Mouse (Mus musculus) embryo, embryonic 11.5 days (tissue): Measurements from ENCODE around the gene Was.
"Not testable (repeated sequence)": the region's sequence is repeated elsewhere in the genome, so short reads cannot be mapped to it uniquely, and the experiment has no call there.

Source experiments
- DNase-seq: peaks from one replicate; pipeline ENCODE4 v3.0.0-alpha.2; 2012; ENCODE audit warnings: low read depth, low spot score

Gene Was

DNA sequence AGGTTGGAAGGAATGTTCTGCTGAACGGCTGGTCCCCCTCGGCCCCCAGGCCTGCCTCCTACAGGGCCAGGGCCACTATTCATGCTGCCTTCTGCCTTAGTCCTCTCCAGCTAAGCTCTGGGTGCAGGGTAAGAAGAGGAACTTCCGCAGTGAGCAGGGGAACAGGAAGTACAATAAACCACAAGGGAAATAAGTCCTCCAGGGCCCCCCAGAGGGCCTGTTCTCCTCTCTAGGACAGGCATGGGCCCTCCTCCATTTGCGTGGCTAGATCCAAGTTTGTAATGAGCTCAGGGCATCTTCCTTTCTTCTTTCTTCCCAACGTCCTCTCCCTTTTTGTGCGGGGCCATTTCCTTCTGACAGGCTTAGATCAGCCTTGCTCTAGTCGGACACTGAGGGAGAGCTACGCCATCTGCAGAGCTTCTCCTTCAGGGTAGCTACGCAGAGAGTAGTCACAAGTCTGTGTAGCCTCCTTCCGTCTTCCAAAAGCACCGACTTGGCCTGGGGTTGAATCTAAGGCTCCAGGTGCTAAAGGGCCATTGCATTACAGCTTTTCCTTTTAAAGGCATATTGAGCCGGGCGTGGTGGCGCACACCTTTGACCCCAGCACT lies at the start of gene Was:
Was (minus strand) TSS at position 153 of the 608 bp plus-strand sequence.
- DNase-seq = no peak

DNA sequence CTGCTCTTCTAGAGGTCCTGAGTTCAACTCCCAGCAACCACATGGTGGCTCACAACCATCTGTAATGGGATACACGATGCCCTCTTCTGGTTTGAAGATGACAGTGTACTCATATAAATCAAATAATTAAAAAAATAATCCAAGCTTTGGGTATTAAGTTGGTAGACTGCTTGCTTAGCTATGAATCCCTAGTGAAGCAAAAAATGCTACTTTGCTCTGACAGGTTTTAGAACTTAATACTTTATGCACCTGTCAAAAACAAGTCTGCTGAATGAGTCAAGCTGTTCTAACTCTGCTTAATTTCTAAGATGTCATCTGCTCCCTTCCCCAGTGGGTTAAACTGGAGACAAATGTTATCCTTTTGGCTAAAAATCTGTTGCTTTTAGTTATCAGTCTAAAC lies 49.2 kb upstream of the Was start:
- DNase-seq = no peak

DNA sequence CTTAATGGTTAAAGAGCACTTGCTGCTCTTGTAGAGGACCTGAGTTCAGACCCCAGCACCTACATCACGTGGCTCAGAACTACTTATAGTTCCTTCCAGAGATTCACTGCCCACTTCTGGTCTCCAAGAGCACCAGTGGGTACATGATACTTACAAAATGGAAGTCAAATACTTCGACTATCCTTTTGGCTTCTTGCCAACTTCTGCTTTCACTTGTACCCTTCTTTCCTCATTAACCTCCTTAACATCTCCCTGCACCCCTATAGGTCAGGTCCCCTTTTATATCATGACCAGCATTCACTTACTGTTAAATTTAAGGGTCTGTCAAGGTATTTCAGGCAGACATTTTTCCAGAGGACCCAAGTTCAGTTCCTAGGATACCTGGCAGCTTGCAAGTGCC lies 45.6 kb upstream of the Was start:
- DNase-seq = no peak

DNA sequence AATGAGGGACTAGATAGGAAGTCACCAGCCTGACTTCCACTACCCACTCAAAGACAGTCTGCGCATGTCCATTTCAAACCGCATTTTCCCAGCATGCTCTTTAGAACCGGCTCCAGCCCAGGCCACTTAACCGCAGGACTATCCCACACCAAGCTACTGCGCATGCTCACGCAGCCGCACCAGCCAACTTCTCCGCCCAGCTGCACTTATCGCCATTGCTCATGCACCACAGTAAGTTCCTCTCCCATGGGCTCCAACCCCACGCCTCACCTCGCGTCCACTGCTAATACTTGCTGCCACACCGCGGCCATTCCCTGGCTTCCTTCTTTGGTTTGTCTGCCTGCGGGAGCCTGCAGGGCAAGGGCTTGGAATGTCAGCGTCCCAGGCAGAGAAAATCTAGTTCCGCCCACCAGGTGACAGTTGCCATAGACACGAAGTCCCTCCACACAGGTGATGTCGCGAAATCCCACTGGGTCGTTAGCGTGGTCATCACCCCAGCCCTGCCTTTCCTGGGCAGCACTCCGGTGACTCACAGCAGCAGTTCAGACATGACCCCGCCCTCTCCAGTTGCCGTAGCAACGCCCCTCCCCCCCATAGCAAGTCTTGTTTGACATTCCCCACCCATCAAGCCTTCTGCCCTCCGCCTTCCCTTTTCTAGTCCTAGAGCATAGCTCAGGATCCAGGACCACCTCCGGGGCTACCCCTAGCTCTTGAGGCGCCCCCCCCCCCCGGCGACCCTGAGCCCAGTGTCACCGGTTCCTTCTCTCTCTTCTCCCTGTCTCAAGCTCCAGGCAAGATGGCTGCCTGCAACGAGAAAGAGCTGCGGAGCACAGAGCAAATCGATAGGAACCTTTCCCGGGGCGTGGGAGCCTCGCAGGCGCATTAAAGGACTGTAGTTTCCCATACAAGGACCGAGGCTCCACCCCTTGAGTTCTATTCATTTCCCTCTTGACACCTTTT lies 42.0 kb upstream of the Was start, which contains the start of gene Wdr13:
Wdr13 (minus strand) TSS at position 876 of the 960 bp plus-strand sequence.
- peak; percentile 73 for DNase-seq

DNA sequence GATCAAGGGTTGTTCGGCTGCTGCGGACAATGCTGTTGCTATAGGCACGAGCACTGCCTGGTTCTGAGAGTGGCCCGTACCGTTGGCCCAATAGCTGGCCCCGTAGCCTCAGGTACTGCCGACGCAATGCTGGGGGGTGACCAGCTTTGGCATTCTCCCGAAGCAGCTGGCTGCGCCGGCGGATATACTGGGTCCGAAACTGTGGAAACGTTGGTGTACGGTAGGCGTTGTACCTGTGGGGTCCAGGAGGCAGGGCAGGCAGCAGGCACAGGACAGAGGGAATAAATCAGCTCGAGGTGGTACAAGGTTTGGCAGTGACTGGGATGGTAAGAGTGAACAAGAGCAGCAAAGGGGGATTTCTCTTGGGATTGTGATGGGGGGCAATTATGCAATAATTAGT lies 41.1 kb upstream of the Was start:
- no peak for DNase-seq

DNA sequence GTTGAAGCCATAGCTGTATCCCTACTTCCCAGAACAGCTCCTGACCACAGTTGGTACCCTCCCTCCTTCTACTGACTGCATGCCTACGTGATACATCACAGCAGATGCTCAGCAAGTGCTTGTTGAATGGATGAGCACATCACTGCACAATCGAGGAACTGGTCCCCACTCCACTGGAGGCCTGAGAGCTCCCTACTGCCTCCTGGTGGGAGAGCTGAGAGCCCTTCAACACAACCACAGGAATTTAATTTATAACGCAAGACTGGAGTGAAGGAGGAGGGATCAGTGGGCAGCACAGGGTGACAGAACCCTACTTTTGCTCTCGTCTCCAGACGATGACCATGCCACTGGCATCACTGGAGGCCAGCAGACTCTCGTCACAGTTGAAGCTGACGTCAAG lies 34.9 kb upstream of the Was start:
- DNase-seq = no peak

DNA sequence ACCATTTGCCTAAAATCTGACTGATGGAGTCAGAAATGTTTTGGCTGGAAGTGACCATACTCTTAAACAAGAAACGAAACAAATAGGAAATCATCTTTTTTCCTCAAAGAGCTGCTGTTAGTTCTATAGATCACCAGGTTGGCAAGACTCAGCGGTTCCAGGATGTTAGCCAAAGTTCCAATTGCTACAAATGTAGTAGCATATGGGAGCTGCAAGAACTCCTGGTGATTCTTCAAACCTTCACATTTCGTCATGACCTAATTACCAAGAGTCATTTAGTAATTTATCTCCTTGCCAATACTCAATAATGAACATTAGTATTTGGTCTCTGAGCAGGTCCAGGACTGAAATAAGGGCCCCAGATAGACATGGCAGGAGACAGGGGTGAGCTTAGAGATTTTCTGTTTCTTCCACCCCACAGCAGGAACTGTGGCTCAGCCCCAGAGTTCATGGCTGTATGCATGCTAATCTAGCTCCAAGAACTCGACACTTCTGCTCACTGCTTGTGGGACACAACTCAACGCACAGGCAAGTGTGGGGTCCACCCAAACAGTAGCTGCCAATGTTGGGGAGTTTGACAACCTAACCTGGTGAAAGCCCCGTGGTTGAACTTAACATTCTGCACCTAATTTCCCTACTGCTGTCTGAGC lies 33.6 kb upstream of the Was start:
- DNase-seq = no peak

DNA sequence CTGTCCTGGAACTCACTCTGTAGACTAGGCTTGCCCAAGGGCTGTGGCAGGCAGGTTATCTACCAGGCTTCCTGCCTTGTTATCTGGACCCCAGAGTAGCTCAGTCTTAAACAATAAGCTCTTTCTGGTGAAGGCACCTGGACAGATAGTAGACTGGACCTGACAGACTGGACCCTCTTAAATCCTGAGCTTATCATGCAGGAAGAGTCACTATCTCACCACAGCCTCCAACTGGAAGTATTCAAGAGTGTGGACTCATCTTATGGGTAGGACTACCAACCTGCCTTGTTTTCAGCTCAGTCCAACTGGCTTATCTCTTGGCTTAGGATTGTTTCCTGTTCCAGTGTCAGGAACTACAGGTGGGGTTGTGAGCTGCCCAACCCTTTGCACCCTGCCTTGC lies 27.0 kb upstream of the Was start:
- DNase-seq = no peak

DNA sequence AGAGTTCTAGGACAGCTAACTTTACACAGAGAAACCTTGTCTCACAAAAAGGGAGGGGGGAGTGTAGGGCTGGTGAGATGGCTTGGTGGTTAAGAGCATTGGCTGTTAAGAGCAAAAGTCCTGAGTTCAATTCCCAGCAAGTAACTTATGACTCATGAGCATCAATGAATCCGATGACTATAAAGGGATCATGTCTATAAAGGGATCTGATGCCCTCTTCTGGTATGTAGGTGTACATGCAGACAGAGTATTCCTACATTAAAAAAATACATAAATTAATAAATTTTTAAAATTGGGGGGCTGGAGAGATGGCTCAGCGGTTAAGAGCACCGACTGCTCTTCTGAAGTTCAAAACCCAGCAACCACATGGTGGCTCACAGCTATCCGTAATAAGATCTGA lies 25.0 kb upstream of the Was start:
- no peak for DNase-seq

DNA sequence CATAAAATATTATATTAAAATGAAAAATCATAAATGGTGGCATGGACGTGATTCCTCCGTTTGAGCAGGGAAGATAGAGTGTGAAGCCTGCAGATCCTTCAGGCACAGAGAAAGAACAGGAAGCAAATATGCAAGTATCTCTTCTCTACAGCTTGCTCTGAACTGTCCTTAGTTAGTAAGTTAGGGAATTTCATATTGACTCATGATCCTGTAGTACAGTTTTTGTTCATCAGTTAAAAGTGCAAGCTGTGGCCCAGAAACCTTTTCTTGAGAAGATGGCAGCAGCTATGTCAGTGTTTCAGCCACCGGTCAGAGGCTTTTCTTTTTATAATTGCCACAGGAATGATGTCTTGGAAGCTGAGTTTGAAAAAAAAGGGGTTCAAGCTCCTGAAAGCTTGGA lies 14.7 kb upstream of the Was start:
- no peak for DNase-seq

DNA sequence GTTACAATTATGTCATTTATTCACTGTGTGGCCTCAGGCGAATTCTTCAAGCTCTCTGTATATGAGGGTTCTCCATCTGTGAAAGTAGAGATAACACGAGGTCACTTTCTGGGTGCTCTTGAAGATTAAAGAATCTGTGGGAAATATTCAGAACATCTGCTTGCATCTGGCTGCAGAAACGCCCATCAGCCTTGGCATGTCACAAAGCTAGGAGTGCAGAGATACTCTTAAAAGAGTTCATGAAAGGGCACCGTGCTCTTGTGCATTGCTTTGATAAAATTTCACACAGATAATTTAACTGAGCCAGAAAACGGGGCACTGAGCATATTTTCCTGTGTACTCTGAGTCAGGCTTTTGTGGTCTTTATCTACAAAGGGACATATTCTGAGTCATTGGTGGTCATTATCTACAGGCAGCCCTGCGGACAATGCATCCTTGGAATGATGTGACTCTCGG lies 11.9 kb upstream of the Was start:
- DNase-seq = no peak

DNA sequence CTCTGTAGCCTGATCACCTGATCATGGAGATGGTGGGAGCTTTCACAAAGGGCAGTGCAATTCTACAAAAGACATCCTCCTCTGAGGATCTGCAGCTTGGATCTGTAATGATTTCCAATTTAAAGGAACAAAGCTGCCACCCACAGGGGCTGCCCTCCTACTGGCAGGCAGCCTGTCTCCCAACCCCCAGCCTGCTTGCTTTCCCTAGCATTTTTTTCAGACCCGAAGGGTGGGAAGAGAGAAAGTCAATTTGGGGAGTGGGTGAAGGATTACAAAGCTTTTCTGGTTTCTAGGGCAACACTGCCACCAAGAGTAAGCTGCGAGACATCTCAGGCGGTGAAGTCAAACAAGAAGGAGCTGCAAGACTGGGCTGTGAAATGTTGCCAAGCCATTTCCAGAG lies 10.7 kb upstream of the Was start:
- peak; percentile 60 for DNase-seq

DNA sequence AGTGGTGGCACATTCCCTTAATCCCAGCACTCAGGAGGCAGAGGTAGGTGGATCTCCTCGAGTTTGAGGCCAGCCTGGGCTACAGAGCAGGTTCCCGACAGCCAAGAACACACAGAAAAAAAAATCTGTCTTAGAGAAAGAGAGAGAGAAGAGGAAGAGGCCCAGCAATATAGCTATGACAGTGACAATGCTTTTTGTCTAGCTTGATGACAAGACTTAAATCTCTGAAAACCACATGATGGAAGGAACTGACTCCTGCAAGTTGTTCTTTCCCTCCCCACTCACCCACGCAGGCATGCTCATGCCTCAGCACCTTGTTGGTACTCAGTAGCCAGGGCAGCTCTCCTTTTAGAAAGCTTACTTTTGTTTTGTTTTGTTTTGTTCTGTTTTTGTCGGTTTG lies 9.1 kb upstream of the Was start:
- DNase-seq = no peak

DNA sequence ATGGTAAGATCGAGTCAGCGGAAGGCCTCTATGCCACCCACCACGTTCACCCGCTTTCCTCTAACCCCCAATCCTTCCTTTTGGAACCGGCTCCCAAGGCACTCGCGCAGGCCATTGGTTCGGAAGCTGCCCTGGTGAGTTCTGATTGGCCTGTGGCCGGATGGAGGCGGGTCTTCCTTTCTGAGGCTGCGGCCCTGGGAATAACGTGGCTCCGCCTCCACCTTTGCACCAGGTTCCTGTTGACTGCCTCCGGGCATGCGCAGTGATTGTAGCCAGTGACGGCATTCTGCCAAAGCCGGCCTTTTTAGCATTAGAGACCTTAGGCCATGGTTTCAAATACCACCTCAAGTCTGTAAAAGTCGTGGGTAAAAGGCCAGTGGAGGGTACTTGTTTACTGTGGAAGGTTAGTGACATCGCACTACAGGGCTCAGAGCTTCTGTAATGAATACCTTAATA lies 6.5 kb upstream of the Was start:
- DNase-seq = peak; percentile 89

DNA sequence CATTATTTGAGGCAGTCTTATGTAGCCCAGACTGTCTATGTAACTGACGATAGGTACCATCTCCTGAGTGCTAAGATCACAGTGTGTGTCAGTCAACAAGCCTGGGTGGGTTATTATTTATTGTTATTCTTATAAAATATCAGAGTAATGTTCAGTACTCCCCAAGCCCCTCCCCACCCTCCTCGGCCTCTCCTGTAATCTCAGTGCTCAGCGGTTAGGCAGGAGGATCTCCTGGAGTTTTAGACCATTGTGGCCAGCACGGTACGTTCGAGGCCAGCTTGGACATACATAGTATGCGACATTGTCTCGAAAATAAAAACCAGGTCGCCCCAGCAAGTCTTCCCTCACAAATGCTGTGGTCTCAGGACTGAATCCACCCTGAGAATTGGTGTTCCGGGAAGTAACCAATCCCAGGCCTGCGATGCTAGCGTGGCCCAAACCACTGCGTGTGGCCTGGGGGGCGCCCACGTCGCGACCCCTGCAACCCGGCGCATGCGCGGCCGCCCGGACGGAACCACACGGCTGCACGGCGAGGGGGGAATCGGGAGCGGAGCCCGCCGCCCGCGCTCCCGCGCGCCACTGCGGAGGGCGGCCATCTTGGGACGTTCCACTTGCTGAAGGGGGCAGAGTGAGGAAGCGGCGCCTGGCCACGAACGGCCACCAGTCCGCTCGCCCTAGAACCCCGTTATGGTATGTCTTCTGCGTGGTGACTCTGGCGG lies 5.9 kb upstream of the Was start:
- not testable (repeated sequence) for DNase-seq

DNA sequence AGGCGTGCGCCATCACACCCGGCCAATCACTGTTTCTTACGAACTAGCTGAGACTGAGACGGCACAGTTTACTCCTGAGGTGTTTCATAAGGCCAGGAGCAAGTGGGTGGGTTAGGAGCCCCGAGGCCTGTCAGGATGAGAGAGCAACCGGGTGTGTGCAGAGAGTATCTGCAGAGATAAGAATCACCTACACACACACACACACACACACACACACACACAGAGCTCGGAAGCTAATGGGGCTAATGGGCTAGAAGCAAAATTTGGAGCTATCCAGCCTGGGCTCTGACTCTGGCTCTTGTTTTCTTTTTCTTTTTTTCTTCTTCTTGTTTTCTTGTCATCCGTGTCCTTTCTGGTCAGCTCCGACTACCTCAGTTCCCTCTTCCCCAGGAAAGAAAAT lies 5.2 kb upstream of the Was start:
- no peak for DNase-seq

DNA sequence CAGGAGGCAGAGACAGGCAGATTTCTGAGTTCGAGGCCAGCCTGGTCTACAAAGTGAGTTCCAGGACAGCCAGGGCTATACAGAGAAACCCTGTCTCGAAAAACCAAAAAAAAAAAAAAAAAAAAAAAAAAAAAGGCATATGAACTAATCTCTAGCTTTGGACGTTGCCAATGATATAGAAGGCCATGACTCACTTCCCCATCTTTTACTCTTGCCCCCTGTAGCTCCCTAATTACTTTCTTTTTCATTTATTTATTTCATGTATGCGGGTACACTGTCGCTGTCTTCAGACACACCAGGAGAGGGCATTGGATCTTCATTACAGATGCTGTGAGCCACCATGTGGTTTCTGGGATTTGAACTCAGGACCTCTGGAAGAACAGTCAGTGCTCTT lies 653 bp upstream of the Was start:
- DNase-seq = not testable (repeated sequence)

DNA sequence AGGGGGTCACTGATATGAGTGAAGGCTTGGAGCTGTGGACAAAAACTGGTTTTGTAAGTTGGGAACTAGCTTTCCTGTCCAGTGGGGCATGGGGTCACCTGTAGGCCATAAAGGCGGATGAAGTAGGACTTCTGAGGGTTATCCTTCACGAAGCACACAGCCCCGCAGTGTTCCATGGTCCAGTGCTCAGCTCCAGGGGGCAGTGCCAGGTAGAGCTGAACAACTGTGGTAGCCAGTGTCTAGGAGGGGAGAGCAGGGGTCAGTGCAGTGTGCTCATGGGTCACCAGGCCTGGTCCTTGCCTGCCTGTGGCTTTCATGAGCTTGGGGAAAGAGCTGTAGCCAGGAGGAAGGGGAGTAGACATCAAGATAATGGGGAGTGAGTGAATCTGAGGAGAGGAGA lies 552 bp downstream of the Was start:
- no peak for DNase-seq

DNA sequence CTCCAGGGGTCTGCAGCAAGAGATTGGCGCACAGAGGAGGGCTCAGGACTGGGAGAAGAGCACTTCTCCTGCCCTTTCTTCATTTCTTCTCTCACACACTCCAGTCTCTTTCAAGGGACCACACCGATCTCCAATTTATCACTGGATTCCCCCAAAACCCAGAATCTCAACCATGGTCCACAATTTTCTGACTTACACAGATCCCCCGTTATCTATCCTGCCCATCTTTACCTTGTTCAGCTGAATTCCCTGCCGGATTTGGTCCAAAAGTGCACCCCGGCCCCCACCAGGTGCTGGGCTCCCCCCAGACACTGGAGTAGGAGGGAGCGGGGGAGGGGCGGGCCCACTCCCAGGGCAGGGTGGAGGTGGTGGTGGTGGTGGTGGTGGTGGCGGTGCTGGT lies 4.7 kb downstream of the Was start:
- no peak for DNase-seq

DNA sequence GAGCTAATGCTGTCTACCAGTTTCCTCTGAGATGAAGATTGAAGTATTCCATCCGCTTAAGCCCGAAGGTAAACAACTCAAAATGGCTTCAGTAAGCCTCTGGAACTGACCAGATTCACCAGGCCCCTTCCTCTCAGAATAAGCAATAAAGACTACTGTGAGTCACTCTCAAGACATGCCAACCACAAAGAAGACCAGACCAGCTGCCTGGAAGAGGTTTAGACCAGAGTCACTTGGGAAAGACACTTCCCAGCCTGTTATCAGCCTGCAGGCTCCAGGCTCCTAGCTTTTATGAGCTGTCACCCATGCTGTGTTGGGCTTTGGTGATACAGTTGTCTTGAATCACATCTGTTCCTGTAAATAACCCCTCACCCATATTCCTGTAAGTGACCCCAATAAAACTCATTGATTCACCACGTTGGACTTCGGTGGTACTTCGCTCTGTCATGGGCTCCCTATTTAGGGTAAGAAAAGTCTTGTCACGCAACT lies 5.5 kb downstream of the Was start:
- DNase-seq = no peak

DNA sequence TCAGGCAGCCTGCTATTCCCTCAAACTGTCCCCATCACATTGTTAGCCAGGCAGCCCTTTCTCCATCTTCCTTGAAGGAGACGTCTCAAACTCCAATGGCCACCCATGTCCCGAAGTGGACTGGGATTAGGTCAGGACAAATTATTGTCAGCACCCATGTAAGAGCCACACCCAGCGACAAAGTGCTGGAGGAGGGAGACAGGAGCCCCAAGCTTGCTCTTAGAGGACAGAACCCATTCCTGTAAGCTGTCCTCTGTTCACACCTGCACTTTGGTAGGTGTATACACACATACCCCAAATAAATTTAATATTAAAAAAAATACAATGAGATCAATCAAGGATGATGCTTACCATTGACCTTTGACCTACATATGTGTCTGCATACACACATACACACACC lies 15.2 kb downstream of the Was start:
- no peak for DNase-seq
